Mouse (Mus musculus) neural tube, embryonic 13.5 days (tissue): ENCODE data around the gene Spag16. TPM values are rescaled to one million over a fixed set of nuclear protein-coding genes. Genes with fewer than 3 reads are reported as not detected.

Experiments used
- ATAC-seq: fragments of 200-750 bp; cut with Nextera tagmentation; 2 replicates; pipeline ENCODE4 v1.8.0; 2017; ENCODE audit warnings: low read depth, mild to moderate bottlenecking, moderate TSS enrichment, moderate library complexity
- H3K27ac ChIP-seq: fragments of 300-500 bp; sonication (generic); replicated peaks from 2 replicates; pipeline ENCODE4 v1.5.1; 2015; ENCODE audit warnings: moderate library complexity, mild to moderate bottlenecking, inconsistent platforms
- H3K27me3 ChIP-seq: fragments of 300-500 bp; sonication (generic); 2 replicates; pipeline ENCODE4 v1.6.1; 2015; ENCODE audit warnings: mild to moderate bottlenecking, inconsistent platforms
- H3K36me3 ChIP-seq: fragments of 300-500 bp; sonication (generic); 2 replicates; pipeline ENCODE4 v1.6.1; 2015; ENCODE audit warnings: mild to moderate bottlenecking, inconsistent platforms
- H3K4me1 ChIP-seq: fragments of 300-500 bp; sonication (generic); replicated peaks from 2 replicates; pipeline ENCODE4 v1.6.1; 2015; ENCODE audit warnings: inconsistent platforms
- H3K4me2 ChIP-seq: fragments of 300-500 bp; sonication (generic); 2 replicates; pipeline ENCODE4 v1.6.1; 2015; ENCODE audit warnings: inconsistent platforms, mild to moderate bottlenecking, moderate library complexity
- H3K4me3 ChIP-seq: fragments of 300-500 bp; sonication (generic); 2 replicates; pipeline ENCODE4 v1.5.1; 2015; ENCODE audit warnings: mild to moderate bottlenecking, inconsistent platforms
- H3K9ac ChIP-seq: fragments of 300-500 bp; sonication (generic); 2 replicates; pipeline ENCODE4 v1.6.1; 2015; ENCODE audit warnings: moderate library complexity, mild to moderate bottlenecking, inconsistent platforms
- H3K9me3 ChIP-seq: fragments of 300-500 bp; sonication (generic); 2 replicates; pipeline ENCODE4 v1.6.1; 2016; ENCODE audit warnings: inconsistent platforms
- whole genome bisulfite sequencing: fragments of 180-500 bp; shearing (Covaris S2); methylation state at CpG from one replicate; pipeline ENCODE4 v1.1.7; 2015; 5-methylcytosine and 5-hydroxymethylcytosine counted together
- polyA plus RNA-seq: library from polyadenylated mRNA; unstranded; fragments of >200 nt; fragmentation: Nextera tagmentation; extraction: Ambion mirVana; gene quantifications from 2 replicates; pipeline ENCODE4 v1.2.1, GENCODE M21; 2015

The Spag16 gene
- polyA plus RNA-seq, 1 experiment from 2014 or later: 1.2 TPM

DNA sequence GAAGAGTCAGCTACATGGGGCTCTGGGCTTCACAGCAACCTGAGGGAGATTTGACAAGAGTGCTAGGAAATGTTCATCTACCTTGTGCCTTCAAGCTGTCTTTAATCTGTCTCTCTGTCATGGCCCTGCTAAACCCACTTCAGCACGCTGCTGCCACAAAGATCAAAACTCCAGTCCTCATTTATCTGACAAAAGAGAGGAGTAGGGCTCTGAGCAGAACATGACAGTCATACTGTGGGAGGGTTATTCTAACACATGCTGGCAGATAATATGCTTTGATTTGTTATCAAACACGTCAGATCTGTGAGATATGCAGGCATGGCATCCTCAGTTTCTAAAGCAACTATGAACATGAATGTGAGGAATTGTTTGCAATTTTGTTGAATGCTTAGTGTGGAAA is 725.1 kb downstream of the Spag16 start:
- H3K27me3 ChIP-seq: no peaks in the 10 kb centered on the region
- H3K27ac ChIP-seq: no peak overlapping the region
- ATAC-seq: no peak
- H3K4me3 ChIP-seq: no peak overlapping the region
- WGBS: 81% methylated on average over 2 of the region's 2 CpGs
- no peak overlapping the region for H3K4me2 ChIP-seq
- no peaks in the 10 kb centered on the region for H3K4me1 ChIP-seq
- H3K36me3 ChIP-seq: no peaks in the 10 kb centered on the region
- H3K9me3 ChIP-seq: no peaks in the 10 kb centered on the region
- no peak overlapping the region for H3K9ac ChIP-seq

GRCm38 (mm10) chr1:70621805-70622204 is 795.0 kb downstream of the Spag16 start:
- no peak for ATAC-seq

GRCm38 (mm10) chr1:70624803-70625460 is 798.2 kb downstream of the Spag16 start:
- Histone ChIP-seq H3K4me3 (no peak overlapping the region), H3K9ac (no peak overlapping the region), H3K4me2 (no peak overlapping the region), H3K27me3 (no peaks in the 10 kb centered on the region), H3K4me1 (peaks cover 4% of the 10 kb centered on the region; the same call in 1 of the 2 replicates), H3K27ac (no peak overlapping the region), H3K9me3 (no peaks in the 10 kb centered on the region), H3K36me3 (no peaks in the 10 kb centered on the region)
- ATAC-seq: no peak
- WGBS: 14% methylated on average over 5 of the region's 5 CpGs

More at GRCm38 (mm10) chr1:70621805-70622204, 795.0 kb downstream of the Spag16 start:
- 73% methylated on average over 3 of the region's 3 CpGs for WGBS
- H3K9ac ChIP-seq: no peak overlapping the region
- no peak overlapping the region for H3K4me3 ChIP-seq
- H3K27ac ChIP-seq: no peak overlapping the region
- H3K27me3 ChIP-seq: no peaks in the 10 kb centered on the region
- no peaks in the 10 kb centered on the region for H3K36me3 ChIP-seq
- no peak overlapping the region for H3K4me2 ChIP-seq
- H3K9me3 ChIP-seq: no peaks in the 10 kb centered on the region
- H3K4me1 ChIP-seq: peaks cover 4% of the 10 kb centered on the region; the same call in 1 of the 2 replicates

DNA sequence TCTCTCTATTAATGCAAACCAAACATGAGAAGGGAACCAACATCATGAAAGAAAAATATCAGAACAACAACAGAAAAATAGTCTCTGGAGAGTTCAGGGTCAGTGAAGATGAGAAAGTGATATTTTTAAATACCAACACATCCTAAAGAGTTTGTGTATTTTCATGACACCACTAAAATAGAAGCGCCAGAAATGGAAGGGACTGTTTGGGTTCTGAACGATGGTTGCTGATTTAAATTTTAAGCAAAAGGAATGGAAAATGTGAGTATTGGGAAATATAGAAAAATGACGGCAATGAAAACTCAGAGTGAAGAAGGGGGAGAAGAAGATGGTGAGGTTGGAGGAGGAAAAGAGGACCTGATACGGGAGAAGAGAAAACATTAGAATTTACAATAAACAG is 825.9 kb downstream of the Spag16 start:
- no peak for ATAC-seq
- Histone ChIP-seq H3K27me3 (no peaks in the 10 kb centered on the region), H3K27ac (no peak overlapping the region), H3K4me2 (no peak overlapping the region), H3K36me3 (no peaks in the 10 kb centered on the region), H3K9ac (no peak overlapping the region), H3K4me1 (no peaks in the 10 kb centered on the region), H3K4me3 (no peak overlapping the region), H3K9me3 (no peaks in the 10 kb centered on the region)
- WGBS: 94% methylated on average over 4 of the region's 4 CpGs

- no peaks in the 10 kb centered on the region for H3K36me3 ChIP-seq
- WGBS: 80% methylated on average over 2 of the region's 2 CpGs
- H3K4me3 ChIP-seq: no peak overlapping the region
- H3K27ac ChIP-seq: no peak overlapping the region
- no peaks in the 10 kb centered on the region for H3K27me3 ChIP-seq
- ATAC-seq: no peak
- H3K9ac ChIP-seq: no peak overlapping the region
- no peaks in the 10 kb centered on the region for H3K9me3 ChIP-seq
- no peak overlapping the region for H3K4me2 ChIP-seq
- H3K4me1 ChIP-seq: no peaks in the 10 kb centered on the region
Measured at GRCm38 (mm10) chr1:70692529-70692928, 865.8 kb downstream of the Spag16 start.

DNA sequence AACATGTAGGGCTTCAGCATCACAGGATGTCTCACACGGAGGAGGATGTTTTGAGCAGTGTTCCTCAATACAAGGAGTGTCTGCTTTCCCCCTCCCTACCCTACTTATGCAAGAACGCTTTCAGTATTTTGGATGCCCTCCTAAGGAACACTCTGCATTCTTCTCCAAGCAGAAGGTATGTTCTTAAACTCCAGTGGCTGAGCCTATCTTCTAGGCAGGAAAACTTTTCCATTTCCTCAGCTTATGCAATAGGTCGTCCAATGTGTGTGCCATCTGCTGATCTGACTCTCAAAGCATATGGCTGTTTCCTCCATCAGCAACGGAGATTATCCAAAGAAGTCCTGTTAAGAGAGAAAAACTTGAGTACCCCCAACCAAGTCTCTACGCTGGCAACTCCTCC is 873.5 kb downstream of the Spag16 start:
- Histone ChIP-seq H3K4me1 (no peaks in the 10 kb centered on the region), H3K27me3 (no peaks in the 10 kb centered on the region), H3K4me3 (no peak overlapping the region), H3K36me3 (no peaks in the 10 kb centered on the region), H3K9ac (no peak overlapping the region), H3K27ac (no peak overlapping the region), H3K9me3 (no peaks in the 10 kb centered on the region), H3K4me2 (no peak overlapping the region)
- 83% methylated on average over 5 of the region's 5 CpGs for WGBS
- ATAC-seq: no peak

GRCm38 (mm10) chr1:70703934-70704333 is 877.2 kb downstream of the Spag16 start:
- no peaks in the 10 kb centered on the region for H3K36me3 ChIP-seq
- no peaks in the 10 kb centered on the region for H3K9me3 ChIP-seq
- H3K27me3 ChIP-seq: no peaks in the 10 kb centered on the region
- H3K4me1 ChIP-seq: no peaks in the 10 kb centered on the region
- 75% methylated on average over 3 of the region's 3 CpGs for WGBS
- H3K4me3 ChIP-seq: no peak overlapping the region
- H3K4me2 ChIP-seq: no peak overlapping the region
- ATAC-seq: no peak
- H3K27ac ChIP-seq: no peak overlapping the region
- no peak overlapping the region for H3K9ac ChIP-seq

- Histone ChIP-seq H3K9me3 (no peaks in the 10 kb centered on the region), H3K36me3 (no peaks in the 10 kb centered on the region), H3K27me3 (no peaks in the 10 kb centered on the region), H3K9ac (no peak overlapping the region), H3K4me1 (no peaks in the 10 kb centered on the region), H3K4me2 (no peak overlapping the region), H3K27ac (no peak overlapping the region), H3K4me3 (no peak overlapping the region)
- no peak for ATAC-seq
- WGBS: 87% methylated on average over 3 of the region's 3 CpGs
Measured at GRCm38 (mm10) chr1:70705821-70706220, 879.1 kb downstream of the Spag16 start.

- ATAC-seq: no peak
- no peaks in the 10 kb centered on the region for H3K4me1 ChIP-seq
- no peaks in the 10 kb centered on the region for H3K36me3 ChIP-seq
- H3K4me3 ChIP-seq: peak overlapping the region; percentile 35
- H3K9ac ChIP-seq: 0 out of 2 replicates have a peak overlapping the region, but pooled peaks have one; percentile 65
- no peaks in the 10 kb centered on the region for H3K9me3 ChIP-seq
- peak overlapping the region; percentile 58 for H3K4me2 ChIP-seq
- no peaks in the 10 kb centered on the region for H3K27me3 ChIP-seq
- 57% methylated on average over 5 of the region's 5 CpGs for WGBS
- no peak overlapping the region for H3K27ac ChIP-seq
Measured at GRCm38 (mm10) chr1:70725045-70725444, 898.3 kb downstream of the Spag16 start.

- no peaks in the 10 kb centered on the region for H3K36me3 ChIP-seq
- H3K27me3 ChIP-seq: no peaks in the 10 kb centered on the region
- H3K9ac ChIP-seq: peak within 1 kb of the TSS; percentile 65
- no peaks in the 10 kb centered on the region for H3K9me3 ChIP-seq
- H3K4me3 ChIP-seq: peak within 1 kb of the TSS; percentile 35
- ATAC-seq: peak; percentile 87
- H3K4me2 ChIP-seq: peak within 1 kb of the TSS; percentile 58
- no peak within 1 kb of the TSS for H3K27ac ChIP-seq
- no peaks in the 10 kb centered on the region for H3K4me1 ChIP-seq
- 7% methylated on average over 13 of the region's 13 CpGs for WGBS
Measured at GRCm38 (mm10) chr1:70725655-70726066, 898.9 kb downstream of the Spag16 start, which contains the start of gene Vwc2l. Gene Vwc2l (plus strand): TSS chr1:70725715.

Other genes with a start within 250 kb of the Spag16 start
- 4.4 and 5.0 TPM in 2 replicates for gene Ikzf2, start 139.7 kb upstream of the Spag16 start, polyA plus RNA-seq